Mouse (Mus musculus): ENCODE results near the gene Agap2.

DNA sequence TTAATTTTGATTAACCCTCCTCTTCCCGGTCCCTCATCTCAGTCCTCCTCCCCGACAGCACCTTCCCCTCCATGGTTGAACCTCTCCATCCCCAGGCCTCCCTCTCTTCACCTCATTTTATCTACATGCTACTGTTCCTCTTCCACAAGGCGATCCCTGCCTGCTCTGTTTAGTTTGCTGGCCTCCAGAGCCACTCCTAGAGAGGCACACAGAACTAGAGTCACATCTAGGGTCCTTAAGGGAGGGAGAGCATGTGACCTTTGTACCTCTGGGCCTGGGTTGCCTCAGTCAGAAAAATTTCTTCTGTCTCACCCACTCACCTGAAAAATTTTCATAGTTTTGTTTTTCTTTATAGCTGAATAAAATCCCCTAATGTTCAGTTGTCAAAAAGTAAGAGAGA is 62.8 kb downstream of the Agap2 start:
- TF ChIP-seq CTCF (IDR thresholded peaks at IDR 0.05; ENCODE audit: extremely low read depth, insufficient read depth, insufficient read length, insufficient replicate concordance) (no peak), POLR2A (IDR thresholded peaks at IDR 0.05; ENCODE audit: low read depth, low read length) (no peak)
